Mouse (Mus musculus): ENCODE data around the gene Slc22a21. TPM values are rescaled to one million over a fixed set of nuclear protein-coding genes. Genes with fewer than 3 reads are reported as not detected.

The Slc22a21 gene
- total RNA-seq, 1 experiment: 2.3 TPM

DNA sequence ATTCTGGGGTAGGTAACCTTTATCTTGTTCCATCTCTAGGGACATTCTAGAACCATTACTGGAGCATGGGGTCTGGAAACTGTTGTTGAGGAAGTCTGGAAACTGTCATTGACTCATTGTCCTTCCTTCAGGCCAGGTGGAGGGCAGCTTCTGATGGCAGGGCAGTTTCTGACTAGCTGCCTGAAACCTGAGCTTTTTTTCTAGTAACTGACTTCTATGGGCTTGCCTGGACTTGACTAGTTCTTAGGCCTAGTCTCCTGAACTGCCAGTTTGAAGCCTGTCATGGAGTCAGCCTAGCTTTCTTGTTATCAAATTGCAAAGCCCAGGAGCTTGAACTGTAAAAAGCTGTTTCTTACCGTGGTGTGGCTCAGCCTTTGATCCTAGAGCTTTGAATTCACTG is 79.1 kb downstream of the Slc22a21 start:
- no peak overlapping the region for H3K27ac ChIP-seq (ENCODE audit: insufficient read depth, low read depth, low read length, poor library complexity, severe bottlenecking)
- H3K4me1 ChIP-seq (ENCODE audit: control insufficient read depth in 2 of 2, insufficient read depth in 2 of 2, low read length in 2 of 2, poor library complexity in 1 of 2): peaks cover 0 to 9% of the 10 kb centered on the region in 2 experiments; a peak in 2 of 4 replicates
- no peak for DNase-seq (ENCODE audit: low read depth, low spot score)
- TF ChIP-seq MAFK (IDR thresholded peaks at IDR 0.05; ENCODE audit: insufficient read depth, low read depth, low read length): no peak
- TF ChIP-seq HCFC1 (IDR thresholded peaks at IDR 0.05; ENCODE audit: borderline replicate concordance, insufficient read depth, low read length): no peak
- no peak for TF ChIP-seq ZNF384 (IDR thresholded peaks at IDR 0.05; ENCODE audit: low read depth, low read length)
- TF ChIP-seq CHD2 (IDR thresholded peaks at IDR 0.05; ENCODE audit: low read depth, low read length): no peak
- no peak for TF ChIP-seq ZC3H11A (IDR thresholded peaks at IDR 0.05; ENCODE audit: borderline replicate concordance, low read depth, low read length)
- no peaks in the 10 kb centered on the region for H3K9me3 ChIP-seq (ENCODE audit: control insufficient read depth, insufficient read depth, low read depth, low read length)
- no peak overlapping the region for H3K4me3 ChIP-seq (ENCODE audit: insufficient read depth in 1 of 2, low read depth in 1 of 2, low read length in 2 of 2, poor library complexity in 1 of 2, severe bottlenecking in 1 of 2)
- no peaks in the 10 kb centered on the region for H3K36me3 ChIP-seq (ENCODE audit: control insufficient read depth, insufficient read depth, low read length, poor library complexity, severe bottlenecking)
- H3K9ac ChIP-seq (ENCODE audit: insufficient read depth, low read depth, low read length, poor library complexity, severe bottlenecking): no peak overlapping the region
- in situ Hi-C loops (cut with MboI; ENCODE audit: low sequenced_read_pairs in 2 of 2, unreplicated experiment in 2 of 2): no loop called here

DNA sequence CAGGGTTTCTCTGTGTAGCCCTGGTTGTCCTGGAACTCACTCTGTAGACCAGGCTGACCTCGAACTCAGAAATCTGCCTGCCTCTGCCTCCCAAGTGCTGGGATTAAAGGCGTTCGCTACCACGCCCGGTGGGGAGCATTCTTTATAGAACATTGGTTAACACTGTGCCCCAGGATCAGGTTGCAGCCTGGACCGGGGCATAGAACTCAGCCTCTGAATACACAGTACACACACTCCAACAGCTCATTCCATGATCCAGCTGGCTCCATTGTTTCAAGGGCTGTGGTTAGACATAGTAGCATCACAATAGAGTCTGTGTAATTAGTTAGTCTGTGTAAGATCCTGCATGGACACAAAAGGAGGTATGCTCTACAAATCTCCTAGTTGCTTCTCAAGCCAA is 80.2 kb downstream of the Slc22a21 start:
- TF ChIP-seq ZC3H11A (IDR thresholded peaks at IDR 0.05; ENCODE audit: borderline replicate concordance, low read depth, low read length) (no peak), CHD2 (IDR thresholded peaks at IDR 0.05; ENCODE audit: low read depth, low read length) (no peak), MAFK (IDR thresholded peaks at IDR 0.05; ENCODE audit: insufficient read depth, low read depth, low read length) (no peak), ZNF384 (IDR thresholded peaks at IDR 0.05; ENCODE audit: low read depth, low read length) (no peak), HCFC1 (IDR thresholded peaks at IDR 0.05; ENCODE audit: borderline replicate concordance, insufficient read depth, low read length) (no peak)
- in situ Hi-C loops (cut with MboI; ENCODE audit: low sequenced_read_pairs in 2 of 2, unreplicated experiment in 2 of 2): no loop called here
- no peak overlapping the region for H3K27ac ChIP-seq (ENCODE audit: insufficient read depth, low read depth, low read length, poor library complexity, severe bottlenecking)

More for the DNA sequence above, 80.2 kb downstream of the Slc22a21 start:
- H3K36me3 ChIP-seq (ENCODE audit: control insufficient read depth, insufficient read depth, low read length, poor library complexity, severe bottlenecking): no peaks in the 10 kb centered on the region
- no peak overlapping the region for H3K4me3 ChIP-seq (ENCODE audit: insufficient read depth in 1 of 2, low read depth in 1 of 2, low read length in 2 of 2, poor library complexity in 1 of 2, severe bottlenecking in 1 of 2)
- no peak for DNase-seq (ENCODE audit: low read depth, low spot score)
- no peak overlapping the region for H3K9ac ChIP-seq (ENCODE audit: insufficient read depth, low read depth, low read length, poor library complexity, severe bottlenecking)
- H3K4me1 ChIP-seq (ENCODE audit: control insufficient read depth in 2 of 2, insufficient read depth in 2 of 2, low read length in 2 of 2, poor library complexity in 1 of 2): peaks cover 0 to 9% of the 10 kb centered on the region in 2 experiments; a peak in 2 of 4 replicates
- no peaks in the 10 kb centered on the region for H3K9me3 ChIP-seq (ENCODE audit: control insufficient read depth, insufficient read depth, low read depth, low read length)

Other genes starting within 250 kb of the Slc22a21 start
- gene Irf1, start 210.3 kb downstream of the Slc22a21 start, total RNA-seq (2012; rRNA removed): 28.0 and 40.1 TPM in 2 replicates
- 0.22 and 0.53 TPM in 2 replicates for gene Gm17334, start 207.1 kb downstream of the Slc22a21 start, total RNA-seq (2012; rRNA removed)
- 0.27 TPM in 1 of 2 replicates, not detected in the other for gene Gm12216, start 121.1 kb downstream of the Slc22a21 start, total RNA-seq (2012; rRNA removed)
- gene Slc22a5, start 88.7 kb downstream of the Slc22a21 start, total RNA-seq (2012; rRNA removed): 8.2 and 9.0 TPM in 2 replicates
- gene Slc22a4, start 47.8 kb upstream of the Slc22a21 start, total RNA-seq (2012; rRNA removed): 0.27 TPM in 1 of 2 replicates, not detected in the other
- 3.2 and 4.3 TPM in 2 replicates for gene Pdlim4, start 88.7 kb upstream of the Slc22a21 start, total RNA-seq (2012; rRNA removed)
- gene P4ha2, start 119.8 kb upstream of the Slc22a21 start, total RNA-seq (2012; rRNA removed): 53.2 and 68.9 TPM in 2 replicates

All from ES-E14 (cell line).